Mouse (Mus musculus): ENCODE measurements around the gene Mapk7.

GRCm38 (mm10) chr11:61441670-61442069 lies 52.5 kb downstream of the Mapk7 start:
- no peak for TF ChIP-seq CTCF (IDR thresholded peaks at IDR 0.05)
- TF ChIP-seq EP300 (IDR thresholded peaks at IDR 0.05): no peak
